Mouse (Mus musculus) naive thymus-derived CD4-positive, alpha-beta T cell, adult 2 months (primary cell): ENCODE measurements around the gene Rnf141.

Source experiments
- DNase-seq: peaks from one replicate; pipeline ENCODE4 v3.0.0-alpha.2; 2011; ENCODE audit warnings: low read depth

Gene Rnf141

DNA sequence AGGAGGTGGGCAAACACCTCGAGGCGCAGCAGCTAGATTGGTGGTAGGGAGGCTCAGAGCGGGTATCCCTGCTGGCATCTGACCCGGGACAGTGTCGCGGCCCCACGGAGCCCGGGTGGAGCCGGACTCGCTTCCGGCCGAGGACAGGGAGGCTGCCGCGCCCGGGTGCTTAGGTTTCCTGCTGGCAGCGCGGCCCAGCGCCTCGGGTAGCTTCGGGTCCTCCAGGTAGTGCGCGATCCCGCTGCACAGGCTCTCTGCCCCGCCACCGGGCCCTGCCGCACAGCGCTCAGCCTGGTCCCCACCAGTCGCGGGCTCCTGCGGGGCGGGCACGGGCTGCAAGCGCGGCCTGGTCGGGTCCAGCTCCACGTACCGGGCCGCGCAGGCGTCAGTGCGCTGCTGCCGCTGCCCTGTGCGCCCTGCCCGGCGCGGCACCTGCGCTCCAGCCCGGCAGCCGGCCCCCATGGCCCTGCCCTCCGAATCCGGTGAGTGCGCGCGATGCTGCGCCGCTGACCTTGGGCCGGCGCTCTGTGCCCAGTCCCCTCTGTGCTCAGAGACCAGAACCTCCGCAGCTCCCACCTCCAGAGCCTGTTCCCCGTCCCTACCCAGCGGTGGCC lies 75.7 kb downstream of the Rnf141 start:
- DNase-seq = peak; percentile 64

DNA sequence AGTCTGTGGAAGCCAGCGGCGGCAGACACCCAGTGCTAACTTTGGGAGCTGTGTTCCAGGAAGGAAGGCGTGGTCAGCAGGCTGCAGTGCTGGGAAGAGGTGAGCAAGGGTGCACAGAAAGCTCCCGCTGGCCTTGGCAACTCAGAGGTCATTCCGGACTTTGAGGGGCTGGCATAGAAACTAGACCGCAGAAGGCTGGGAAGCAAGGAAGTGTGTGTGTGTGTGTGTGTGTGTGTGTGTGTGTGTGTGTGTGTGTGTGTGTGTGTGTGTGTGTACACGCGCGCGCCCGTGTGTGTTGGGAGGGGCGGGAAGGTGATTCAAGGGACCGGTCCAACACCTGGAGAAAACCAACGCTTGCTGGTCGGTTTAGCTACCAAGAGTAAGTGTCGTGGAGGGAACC lies 76.3 kb downstream of the Rnf141 start, which contains the start of gene Ampd3:
TSS of gene Ampd3 (plus strand) at position 206 of the 400 bp plus-strand sequence.
- DNase-seq = no peak

DNA sequence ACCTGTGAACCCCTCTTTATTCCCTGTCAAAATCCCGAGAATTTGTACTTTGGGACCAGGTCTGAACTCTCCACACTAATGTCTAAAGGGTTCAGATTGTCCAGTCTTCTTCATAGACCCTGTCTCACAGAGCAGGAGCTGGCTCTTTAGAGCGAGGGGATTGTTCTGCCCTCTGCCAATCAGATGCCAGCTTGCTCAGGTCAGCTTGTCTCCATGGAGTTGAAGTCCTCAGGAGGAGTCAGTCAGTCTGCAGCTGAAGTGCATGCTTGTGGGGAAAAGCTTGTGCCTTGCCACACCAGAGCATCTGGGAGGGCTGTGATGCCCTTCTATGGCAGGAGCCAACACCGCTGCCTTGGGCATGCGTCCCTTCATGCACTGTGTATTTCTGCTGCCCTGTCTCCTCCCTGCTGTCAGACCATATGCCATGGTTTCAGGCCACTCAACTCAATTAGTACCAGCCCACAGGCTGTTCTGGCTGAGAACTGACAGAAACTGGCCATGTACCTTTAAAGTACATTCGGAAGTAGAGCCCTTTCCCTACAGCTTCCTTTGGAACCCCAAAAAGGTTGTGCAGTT lies 81.6 kb downstream of the Rnf141 start:
- DNase-seq = no peak

DNA sequence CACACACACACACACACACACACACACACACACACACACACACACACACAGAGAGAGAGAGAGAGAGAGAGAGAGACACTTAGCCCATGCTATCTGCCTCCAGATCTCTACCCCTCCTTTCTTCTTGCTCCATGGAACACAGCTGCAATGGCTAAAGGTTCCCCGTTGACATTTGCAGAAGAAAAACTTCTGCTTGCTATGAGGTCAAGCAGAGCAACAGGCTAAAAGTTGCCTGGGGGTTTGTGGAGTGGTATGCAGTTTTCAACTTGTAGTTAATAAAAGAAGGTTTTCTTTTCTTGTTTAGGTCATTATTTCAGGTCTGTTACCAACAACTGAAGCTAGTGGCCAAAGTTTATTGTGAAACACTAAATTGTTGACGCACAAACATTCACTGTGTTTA lies 87.8 kb downstream of the Rnf141 start:
- DNase-seq = no peak

DNA sequence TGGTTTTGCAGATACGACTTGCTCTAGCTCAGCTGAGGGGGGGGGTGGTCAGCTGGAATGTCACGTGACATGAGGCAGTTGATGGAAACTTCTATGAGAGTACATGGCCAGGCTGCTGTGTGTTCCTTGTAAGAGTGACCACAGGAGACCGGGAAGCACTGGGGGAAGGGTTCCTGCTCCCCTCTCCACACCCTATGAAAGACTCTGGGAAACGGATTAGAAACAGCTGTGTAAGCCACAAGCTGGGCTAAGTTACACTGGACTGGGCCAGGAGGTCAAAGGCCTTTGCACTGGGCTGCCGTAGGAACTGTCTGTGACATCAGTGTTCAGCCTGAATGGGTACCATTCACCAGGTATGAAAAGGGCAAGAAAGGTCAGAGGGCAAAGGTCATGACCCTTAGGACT lies 90.3 kb downstream of the Rnf141 start:
- no peak for DNase-seq

DNA sequence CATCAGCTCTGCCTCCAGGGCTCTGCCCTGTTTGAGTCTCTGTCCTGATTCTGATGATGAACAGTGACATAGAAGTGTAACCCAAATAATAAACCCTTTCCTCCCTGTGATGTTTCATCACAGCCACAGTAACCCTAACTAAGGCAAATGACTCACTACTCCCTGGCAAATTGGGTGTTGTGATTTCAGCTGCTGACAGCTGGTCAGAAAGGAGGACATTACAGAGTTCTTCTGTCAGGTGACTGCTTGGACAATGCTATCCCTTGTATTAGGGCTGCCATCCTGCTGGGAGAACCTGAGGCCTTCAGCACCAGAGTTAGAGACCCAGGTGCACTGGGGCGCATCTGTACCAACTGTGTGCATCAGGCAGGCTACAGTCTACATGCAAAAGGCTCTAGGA lies 90.9 kb downstream of the Rnf141 start:
- no peak for DNase-seq

DNA sequence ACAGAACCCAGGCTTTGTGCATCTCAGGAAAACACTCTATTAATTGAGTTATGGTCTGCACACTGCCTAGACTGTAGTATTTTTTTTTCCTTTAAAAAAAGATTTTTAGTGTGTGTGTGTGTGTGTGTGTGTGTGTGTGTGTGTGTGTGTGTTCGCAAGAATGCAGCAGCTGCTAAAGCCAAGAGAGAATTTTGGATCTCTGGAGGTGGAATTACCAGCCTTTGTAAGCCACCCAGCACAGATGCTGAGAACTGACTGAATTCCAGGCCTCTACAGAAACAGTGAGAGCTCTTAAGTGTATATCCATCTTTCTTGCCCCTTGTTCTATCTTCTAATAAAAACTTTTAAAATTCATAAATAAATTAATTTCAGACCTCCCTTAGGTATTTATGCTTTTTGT lies 92.6 kb downstream of the Rnf141 start:
- DNase-seq = no peak

DNA sequence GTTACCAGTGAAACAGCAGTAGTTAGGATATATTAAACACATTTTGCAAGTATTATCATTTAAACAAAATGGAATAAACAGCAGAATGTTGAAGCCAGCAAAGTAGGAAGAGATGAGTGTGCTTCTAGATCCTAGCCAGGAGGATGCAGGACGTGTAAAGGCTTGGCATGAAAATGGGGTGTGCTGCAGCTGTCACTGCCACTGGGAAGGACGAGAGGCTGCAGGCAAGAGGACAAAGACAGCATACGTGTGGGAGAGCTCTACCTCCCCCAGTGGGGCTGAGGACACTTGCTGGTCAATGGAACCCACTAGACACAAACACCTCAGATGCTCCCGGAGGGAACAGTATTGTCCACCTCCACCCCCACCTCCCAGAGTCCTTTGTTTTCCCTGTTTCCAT lies 93.4 kb downstream of the Rnf141 start:
- DNase-seq = no peak
